Mouse (Mus musculus) spleen, adult 2 months (tissue): ENCODE measurements at regions not wholly inside any gene's neighbourhood (a gene's known extent, or its start where the extent isn't known, plus 50 kb on each side); places are given as distances from the start of the nearest gene placed in this dataset.

Experiments used
- DNase-seq, 2 experiments: peaks; one replicate each; pipeline versions ENCODE4 v3.0.0 to v3.0.0-alpha.2; 2012 to 2021; ENCODE audit warnings: low spot score in 2 of 2, low read depth in 1 of 2
- H3K27ac ChIP-seq: fragments of 200-500 bp; 2 replicates; pipeline ENCODE4 v1.5.1; 2012; ENCODE audit warnings: low read length, inconsistent platforms; ENCODE audit not compliant: insufficient read depth
- H3K27me3 ChIP-seq: fragments of 200-500 bp; 2 replicates; pipeline ENCODE4 v1.6.1; 2012; ENCODE audit warnings: mild to moderate bottlenecking, moderate library complexity, low read length, inconsistent platforms; ENCODE audit not compliant: control insufficient read depth, insufficient read depth
- H3K36me3 ChIP-seq: fragments of 200-500 bp; 2 replicates; pipeline ENCODE4 v1.6.1; 2012; ENCODE audit warnings: mild to moderate bottlenecking, low read length, inconsistent platforms; ENCODE audit not compliant: control insufficient read depth, insufficient read depth
- H3K4me1 ChIP-seq: fragments of 200-500 bp; 2 replicates; pipeline ENCODE4 v1.6.1; 2011; ENCODE audit warnings: inconsistent platforms; ENCODE audit not compliant: control insufficient read depth, insufficient read depth, insufficient read length
- H3K4me3 ChIP-seq: fragments of 200-500 bp; 2 replicates; pipeline ENCODE4 v1.5.1; 2011; ENCODE audit warnings: mild to moderate bottlenecking, inconsistent platforms; ENCODE audit not compliant: insufficient read depth, insufficient read length; ENCODE audit errors: extremely low read depth
- CTCF ChIP-seq: fragments of 200-500 bp; IDR thresholded peaks from 2 replicates; pipeline ENCODE4 v1.5.1; 2011; ENCODE audit warnings: mild to moderate bottlenecking, inconsistent platforms; ENCODE audit not compliant: insufficient read depth, insufficient read length, insufficient replicate concordance; ENCODE audit errors: extremely low read depth
- POLR2A ChIP-seq: fragments of 200-500 bp; IDR thresholded peaks from 2 replicates; pipeline ENCODE4 v1.6.1; 2011; ENCODE audit warnings: low read depth, low read length, inconsistent platforms
- WGBS: fragments of 180-500 bp; shearing (Covaris S2); methylation state at CpG from one replicate; pipeline ENCODE4 v1.1.7; 2018; 5-methylcytosine and 5-hydroxymethylcytosine counted together

- no peak overlapping the region for H3K27ac ChIP-seq
- WGBS, result 73% methylated on average over 1 of the region's 1 CpGs
- TF ChIP-seq POLR2A (no peak), CTCF (no peak)
- H3K4me1 ChIP-seq, result no peaks in the 10 kb centered on the region
- no peak for DNase-seq
- H3K27me3 ChIP-seq, result no peaks in the 10 kb centered on the region
- H3K36me3 ChIP-seq, result no peaks in the 10 kb centered on the region
- H3K4me3 ChIP-seq, result no peak overlapping the region
Measured at GRCm38 (mm10) chr7:73153668-73154067, 221.6 kb upstream of the Rgma start.

GRCm38 (mm10) chr7:73158833-73159232 lies 216.5 kb upstream of the Rgma start:
- Histone ChIP-seq H3K27me3 (no peaks in the 10 kb centered on the region), H3K4me3 (no peak overlapping the region), H3K36me3 (no peaks in the 10 kb centered on the region), H3K27ac (no peak overlapping the region), H3K4me1 (no peaks in the 10 kb centered on the region)
- WGBS, result 89% methylated on average over 5 of the region's 5 CpGs
- TF ChIP-seq CTCF (no peak), POLR2A (no peak)
- no peak for DNase-seq

- TF ChIP-seq POLR2A, result no peak
- TF ChIP-seq CTCF, result no peak
- Histone ChIP-seq H3K27ac (no peak overlapping the region), H3K4me1 (no peaks in the 10 kb centered on the region), H3K4me3 (no peak overlapping the region), H3K27me3 (no peaks in the 10 kb centered on the region), H3K36me3 (no peaks in the 10 kb centered on the region)
- WGBS, result 79% methylated on average over 8 of the region's 8 CpGs
- DNase-seq, result no peak
Measured at GRCm38 (mm10) chr7:73160968-73161367, 214.3 kb upstream of the Rgma start.

- TF ChIP-seq CTCF (no peak), POLR2A (no peak)
- H3K27ac ChIP-seq, result no peak overlapping the region
- no peak overlapping the region for H3K4me3 ChIP-seq
- no peaks in the 10 kb centered on the region for H3K4me1 ChIP-seq
- H3K36me3 ChIP-seq, result no peaks in the 10 kb centered on the region
- no peak for DNase-seq
- 64% methylated on average over 5 of the region's 5 CpGs for WGBS
- no peaks in the 10 kb centered on the region for H3K27me3 ChIP-seq
Measured at GRCm38 (mm10) chr7:73163687-73164086, 211.6 kb upstream of the Rgma start.

- no peaks in the 10 kb centered on the region for H3K27me3 ChIP-seq
- H3K4me1 ChIP-seq, result no peaks in the 10 kb centered on the region
- 92% methylated on average over 8 of the region's 8 CpGs for WGBS
- H3K27ac ChIP-seq, result no peak overlapping the region
- TF ChIP-seq POLR2A (no peak), CTCF (no peak)
- no peaks in the 10 kb centered on the region for H3K36me3 ChIP-seq
- DNase-seq, result no peak
- no peak overlapping the region for H3K4me3 ChIP-seq
Measured at GRCm38 (mm10) chr7:73165521-73165920, 209.8 kb upstream of the Rgma start.

- Histone ChIP-seq H3K4me3 (no peak overlapping the region), H3K27ac (no peak overlapping the region), H3K4me1 (no peaks in the 10 kb centered on the region), H3K36me3 (no peaks in the 10 kb centered on the region), H3K27me3 (no peaks in the 10 kb centered on the region)
- TF ChIP-seq CTCF (no peak), POLR2A (no peak)
- no peak for DNase-seq
- WGBS, result 77% methylated on average over 8 of the region's 8 CpGs
Measured at GRCm38 (mm10) chr7:73169416-73169815, 205.9 kb upstream of the Rgma start.

- no peak overlapping the region for H3K4me3 ChIP-seq
- DNase-seq, result no peak
- H3K36me3 ChIP-seq, result no peaks in the 10 kb centered on the region
- no peak overlapping the region for H3K27ac ChIP-seq
- 80% methylated on average over 4 of the region's 4 CpGs for whole genome bisulfite sequencing
- no peaks in the 10 kb centered on the region for H3K4me1 ChIP-seq
- TF ChIP-seq CTCF (no peak), POLR2A (no peak)
- H3K27me3 ChIP-seq, result no peaks in the 10 kb centered on the region
Measured at GRCm38 (mm10) chr7:73172615-73173014, 202.7 kb upstream of the Rgma start.
